Mouse (Mus musculus) kidney, postnatal 0 days (tissue): ENCODE results near the gene Topaz1. TPM values are rescaled to one million over a fixed set of nuclear protein-coding genes. Genes with fewer than 3 reads are reported as not detected.
A peak's percentile ranks its signal among the peaks of the same experiment; 100 is the strongest.

Source experiments
- ATAC-seq: fragments of 200-750 bp; cut with Nextera tagmentation; replicated peaks from 2 replicates; pipeline ENCODE4 v1.8.0; 2017; ENCODE audit warnings: low read depth, moderate number of reproducible peaks, moderate TSS enrichment, moderate library complexity; ENCODE audit not compliant: low FRiP score
- DNase-seq: peaks from one replicate; pipeline ENCODE4 v3.0.0-alpha.2; 2016; ENCODE audit warnings: low spot score
- H3K27ac ChIP-seq: fragments of 300-500 bp; sonication (generic); 2 replicates; pipeline ENCODE4 v1.5.1; 2014; ENCODE audit warnings: mild to moderate bottlenecking
- H3K27me3 ChIP-seq: fragments of 300-500 bp; sonication (generic); 2 replicates; pipeline ENCODE4 v1.6.1; 2014; ENCODE audit warnings: low read length, mixed read lengths; ENCODE audit not compliant: insufficient read depth
- H3K36me3 ChIP-seq: fragments of 300-500 bp; sonication (generic); 2 replicates; pipeline ENCODE4 v1.6.1; 2014; ENCODE audit warnings: low read length, mixed read lengths; ENCODE audit not compliant: insufficient read depth
- H3K4me1 ChIP-seq: fragments of 300-500 bp; sonication (generic); replicated peaks from 2 replicates; pipeline ENCODE4 v1.6.1; 2014; ENCODE audit warnings: antibody characterized with exemption, low read length, mixed read lengths; ENCODE audit not compliant: insufficient read depth
- H3K4me2 ChIP-seq: fragments of 300-500 bp; sonication (generic); 2 replicates; pipeline ENCODE4 v1.6.1; 2014; ENCODE audit warnings: mild to moderate bottlenecking, low read length, moderate library complexity, mixed read lengths
- H3K4me3 ChIP-seq: fragments of 300-500 bp; sonication (generic); replicated peaks from 2 replicates; pipeline ENCODE4 v1.5.1; 2014; ENCODE audit warnings: low read depth, low read length
- H3K9ac ChIP-seq: fragments of 300-500 bp; sonication (generic); 2 replicates; pipeline ENCODE4 v1.6.1; 2014; ENCODE audit warnings: low read depth, low read length
- H3K9me3 ChIP-seq: fragments of 300-500 bp; sonication (generic); replicated peaks from 2 replicates; pipeline ENCODE4 v1.6.1; 2016; ENCODE audit warnings: low read length, inconsistent platforms, mixed read lengths
- CTCF ChIP-seq: IDR thresholded peaks from 2 replicates; pipeline ENCODE4 v1.5.1; 2016; ENCODE audit warnings: antibody characterized with exemption, low read depth, mild to moderate bottlenecking, moderate library complexity
- WGBS: fragments of 180-500 bp; shearing (Covaris S2); extraction: QIAGEN DNeasy Blood & Tissue Kit; methylation state at CpG from one replicate; pipeline ENCODE4 v1.1.7; 2014; 5-methylcytosine and 5-hydroxymethylcytosine counted together
- polyA plus RNA-seq: library from polyadenylated mRNA; unstranded; fragments of >200 nt; fragmentation: Nextera tagmentation; extraction: Ambion mirVana; gene quantifications from 2 replicates; pipeline ENCODE4 v1.2.1, GENCODE M21; 2015

Gene Topaz1
- polyA plus RNA-seq, 1 experiment from 2014 or later = not detected

DNA sequence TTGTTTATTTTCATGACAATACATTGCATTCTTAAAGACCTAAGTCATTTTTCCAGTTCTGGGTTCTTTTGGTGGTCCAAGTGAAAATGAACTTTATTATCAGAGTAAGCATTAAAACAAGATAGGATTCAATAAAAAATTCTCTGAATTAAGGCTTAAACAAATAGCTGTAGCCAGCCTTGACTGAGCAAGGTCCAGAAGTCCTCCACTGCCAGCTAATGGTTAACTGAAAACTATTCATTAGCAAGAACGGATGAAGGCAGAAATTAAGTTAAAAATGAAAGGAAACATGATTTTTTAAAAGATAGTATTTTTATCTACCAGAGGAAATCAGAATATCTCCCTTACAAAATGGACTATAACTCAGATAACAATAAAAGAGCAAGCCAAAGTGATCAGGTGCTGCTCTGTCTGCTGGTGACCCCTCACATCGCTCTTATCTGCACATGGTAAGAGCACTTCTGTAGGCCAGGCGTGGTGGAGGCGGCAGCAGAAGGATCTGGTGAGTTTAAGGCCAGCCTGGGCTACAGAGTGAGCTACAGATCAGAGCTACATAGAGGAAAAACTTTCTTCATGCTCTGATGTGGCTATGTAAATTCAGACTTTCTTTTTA lies 68.2 kb downstream of the Topaz1 start:
- TF ChIP-seq CTCF = no peak
- no peak for ATAC-seq
- H3K9ac ChIP-seq = no peak overlapping the region

DNA sequence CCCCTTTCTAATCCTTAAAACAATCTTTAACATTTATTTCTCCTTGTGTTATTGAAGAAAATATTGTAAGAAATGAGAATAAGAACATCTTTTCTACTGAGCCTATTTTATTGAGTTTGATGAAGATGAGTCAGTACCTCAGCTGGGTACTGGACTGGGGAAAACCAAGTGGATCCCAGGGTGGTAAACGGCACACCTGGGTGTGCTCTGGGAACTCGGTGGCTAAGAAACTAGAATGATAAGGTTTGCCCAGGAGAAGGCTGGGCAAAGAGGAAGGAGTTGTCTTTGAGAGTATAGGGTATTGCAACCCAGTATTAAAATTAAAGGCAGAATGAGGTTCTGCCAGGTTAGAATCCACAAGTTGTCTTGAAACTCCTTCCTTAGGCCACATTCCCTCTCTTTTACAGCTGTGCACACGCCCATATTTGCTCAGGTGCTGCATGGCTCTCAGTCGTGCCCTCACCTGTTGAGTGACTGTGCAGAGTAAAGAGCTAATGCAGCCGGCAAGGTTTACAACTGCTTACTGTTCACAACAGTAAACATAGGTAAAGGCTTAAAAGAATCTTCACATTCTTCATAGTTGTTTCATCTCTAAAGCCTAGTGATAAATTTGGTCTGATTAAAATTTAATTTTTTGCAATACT lies 76.3 kb downstream of the Topaz1 start:
- H3K9ac ChIP-seq = no peak overlapping the region
- H3K27me3 ChIP-seq = no peaks in the 10 kb centered on the region
- ATAC-seq (no peak), DNase-seq (no peak)
- no peaks in the 10 kb centered on the region for H3K4me1 ChIP-seq
- peaks cover 30% of the 10 kb centered on the region; the same call in 1 of the 2 replicates for H3K36me3 ChIP-seq
- TF ChIP-seq CTCF = no peak
- H3K4me2 ChIP-seq = no peak overlapping the region
- H3K9me3 ChIP-seq = no peaks in the 10 kb centered on the region
- 82% methylated on average over 5 of the region's 5 CpGs for WGBS
- H3K27ac ChIP-seq = no peak overlapping the region
- H3K4me3 ChIP-seq = no peak overlapping the region

More for the DNA sequence above, 68.2 kb downstream of the Topaz1 start:
- Histone ChIP-seq H3K27ac (no peak overlapping the region), H3K27me3 (no peaks in the 10 kb centered on the region), H3K36me3 (0 out of 2 replicates have a peak, but pooled peaks cover 9% of the 10 kb centered on the region), H3K9me3 (no peaks in the 10 kb centered on the region), H3K4me2 (no peak overlapping the region), H3K4me3 (no peak overlapping the region), H3K4me1 (no peaks in the 10 kb centered on the region)
- 72% methylated on average over 4 of the region's 4 CpGs for WGBS
- DNase-seq = no peak

DNA sequence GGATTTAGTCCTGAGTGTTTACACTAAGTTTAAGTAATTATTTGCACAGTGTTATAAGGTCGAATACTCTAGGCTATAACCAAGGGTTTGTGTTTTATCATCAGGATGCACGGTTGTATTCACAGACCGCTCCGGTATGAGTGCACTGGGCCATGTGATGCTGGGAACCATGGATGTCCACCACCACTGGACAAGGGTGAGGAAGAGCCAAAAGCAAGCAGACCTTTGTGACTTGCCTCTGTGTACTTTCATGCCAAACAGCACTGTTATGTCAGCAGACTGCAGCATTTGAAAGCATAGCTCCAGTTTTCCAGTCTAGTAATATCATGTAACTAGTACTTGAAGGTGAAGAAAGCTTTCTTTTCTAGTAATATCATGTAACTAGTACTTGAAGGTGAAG lies 79.6 kb downstream of the Topaz1 start:
- no peak for DNase-seq
- Histone ChIP-seq H3K9ac (no peak overlapping the region), H3K36me3 (peaks cover 26% of the 10 kb centered on the region; the same call in 1 of the 2 replicates), H3K27me3 (no peaks in the 10 kb centered on the region), H3K4me2 (no peak overlapping the region), H3K4me3 (no peak overlapping the region), H3K9me3 (no peaks in the 10 kb centered on the region), H3K27ac (no peak overlapping the region), H3K4me1 (no peaks in the 10 kb centered on the region)
- WGBS = 94% methylated on average over 4 of the region's 4 CpGs
- ATAC-seq = no peak
- no peak for TF ChIP-seq CTCF

DNA sequence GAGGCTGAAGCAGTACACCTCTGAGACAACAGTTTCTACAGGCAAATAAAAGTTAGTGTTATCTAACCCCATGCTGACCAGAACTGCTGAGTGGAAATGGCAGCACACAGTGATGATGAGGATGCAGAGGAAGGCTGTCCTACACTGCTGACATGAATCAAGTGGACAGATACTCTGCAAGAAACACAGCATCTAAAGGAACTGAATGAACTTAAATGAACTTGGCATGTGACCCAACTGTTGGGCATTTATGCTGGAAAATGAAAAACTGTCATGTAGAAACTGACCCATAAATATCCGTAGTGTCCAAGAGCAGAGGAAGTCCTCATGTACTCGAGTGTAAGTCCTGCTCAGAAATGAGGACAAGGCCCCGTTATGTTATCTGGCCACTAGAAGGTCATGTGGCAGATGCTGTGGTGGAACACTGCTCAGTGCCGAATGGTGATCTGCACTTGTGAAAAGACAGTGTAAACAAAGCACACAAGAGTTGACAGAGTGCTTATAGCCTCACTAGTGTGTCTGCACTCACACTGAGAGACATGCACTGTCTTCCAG lies 82.8 kb downstream of the Topaz1 start:
- H3K4me3 ChIP-seq = no peak overlapping the region
- H3K4me1 ChIP-seq = no peaks in the 10 kb centered on the region
- no peak overlapping the region for H3K9ac ChIP-seq
- H3K9me3 ChIP-seq = no peaks in the 10 kb centered on the region
- H3K36me3 ChIP-seq = peaks cover 18% of the 10 kb centered on the region; the same call in 1 of the 2 replicates
- no peak overlapping the region for H3K27ac ChIP-seq
- DNase-seq (no peak), ATAC-seq (no peak)
- no peak for TF ChIP-seq CTCF
- no peak overlapping the region for H3K4me2 ChIP-seq
- H3K27me3 ChIP-seq = no peaks in the 10 kb centered on the region
- 81% methylated on average over 4 of the region's 4 CpGs for WGBS

DNA sequence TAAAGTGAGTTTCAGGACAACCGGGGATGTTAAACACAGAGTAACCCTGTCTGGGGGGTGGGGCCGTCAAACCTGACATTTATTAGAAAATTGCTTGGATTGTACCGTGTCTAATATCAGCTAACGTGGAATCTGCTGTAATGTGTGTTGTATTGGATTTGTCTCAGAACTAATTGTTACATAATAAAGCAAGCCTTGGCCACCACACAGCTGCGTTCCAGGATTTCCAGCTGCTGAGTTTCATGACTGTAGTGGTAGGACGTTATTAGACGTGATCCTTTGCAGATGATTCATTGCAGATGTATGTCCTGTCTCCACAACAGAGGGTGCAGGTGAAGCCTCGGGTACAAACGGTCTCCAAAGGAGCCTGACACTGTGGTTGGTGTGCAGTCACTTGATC lies 89.0 kb downstream of the Topaz1 start:
- H3K27me3 ChIP-seq = no peaks in the 10 kb centered on the region
- H3K4me2 ChIP-seq = no peak overlapping the region
- H3K36me3 ChIP-seq = no peaks in the 10 kb centered on the region
- no peaks in the 10 kb centered on the region for H3K9me3 ChIP-seq
- ATAC-seq (no peak), DNase-seq (no peak)
- no peak overlapping the region for H3K9ac ChIP-seq
- 66% methylated on average over 9 of the region's 9 CpGs for WGBS
- H3K27ac ChIP-seq = no peak overlapping the region
- no peaks in the 10 kb centered on the region for H3K4me1 ChIP-seq
- H3K4me3 ChIP-seq = no peak overlapping the region
- no peak for TF ChIP-seq CTCF

DNA sequence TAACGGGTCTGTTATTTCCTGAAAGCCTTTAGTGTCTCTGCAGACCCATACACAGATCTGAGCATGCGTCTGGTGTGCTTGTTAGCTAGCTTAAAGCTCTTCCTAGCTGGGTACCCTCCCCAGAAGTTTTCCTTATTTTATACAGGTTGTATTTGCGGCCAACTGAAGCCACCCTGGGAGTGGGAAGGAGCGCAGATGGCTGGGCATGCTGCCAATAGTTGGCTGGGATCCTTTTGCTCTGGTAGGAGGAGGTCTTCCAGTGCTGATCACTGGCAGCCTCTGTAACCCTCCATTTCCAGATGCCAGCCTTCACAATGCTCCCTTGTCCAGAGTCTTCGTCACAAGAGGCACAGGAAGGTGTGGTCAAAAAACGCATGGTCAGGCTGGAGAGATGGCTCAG lies 89.6 kb downstream of the Topaz1 start:
- Histone ChIP-seq H3K9ac (no peak overlapping the region), H3K27ac (no peak overlapping the region), H3K36me3 (no peaks in the 10 kb centered on the region), H3K4me1 (no peaks in the 10 kb centered on the region), H3K4me3 (no peak overlapping the region), H3K27me3 (no peaks in the 10 kb centered on the region), H3K9me3 (no peaks in the 10 kb centered on the region), H3K4me2 (no peak overlapping the region)
- DNase-seq (peak; percentile 18), ATAC-seq (no peak)
- WGBS = 45% methylated on average over 6 of the region's 6 CpGs
- TF ChIP-seq CTCF = no peak
